Mouse (Mus musculus) left cerebral cortex, adult 9 months (tissue): ENCODE measurements around the gene Sdhd.
A peak's percentile ranks its signal among the peaks of the same experiment; 100 is the strongest.

Experiments
- DNase-seq, 2 experiments: peaks; one replicate each; pipeline ENCODE4 v3.0.0; 2022; ENCODE audit warnings: low spot score in 2 of 2

Gene Sdhd

DNA sequence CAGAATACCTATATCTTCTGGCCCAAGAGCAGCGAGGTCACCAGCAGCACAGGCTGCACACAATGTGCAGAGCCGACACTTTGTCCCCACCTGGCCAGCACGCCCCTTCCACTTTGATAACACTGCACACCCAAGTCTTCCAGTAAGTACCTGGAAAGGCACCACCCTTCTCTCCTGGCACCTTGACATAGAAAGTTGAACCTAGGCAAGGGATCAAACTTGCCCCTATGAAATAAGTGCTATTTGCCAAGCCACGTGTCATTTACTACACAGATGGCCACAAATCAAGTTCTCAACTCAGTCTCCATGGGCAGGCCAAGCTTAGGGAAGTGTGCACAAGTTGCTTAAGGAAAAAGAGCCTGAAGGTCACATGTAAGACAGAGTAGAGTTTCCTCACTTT is 16.7 kb downstream of the Sdhd start:
- DNase-seq = no peak

DNA sequence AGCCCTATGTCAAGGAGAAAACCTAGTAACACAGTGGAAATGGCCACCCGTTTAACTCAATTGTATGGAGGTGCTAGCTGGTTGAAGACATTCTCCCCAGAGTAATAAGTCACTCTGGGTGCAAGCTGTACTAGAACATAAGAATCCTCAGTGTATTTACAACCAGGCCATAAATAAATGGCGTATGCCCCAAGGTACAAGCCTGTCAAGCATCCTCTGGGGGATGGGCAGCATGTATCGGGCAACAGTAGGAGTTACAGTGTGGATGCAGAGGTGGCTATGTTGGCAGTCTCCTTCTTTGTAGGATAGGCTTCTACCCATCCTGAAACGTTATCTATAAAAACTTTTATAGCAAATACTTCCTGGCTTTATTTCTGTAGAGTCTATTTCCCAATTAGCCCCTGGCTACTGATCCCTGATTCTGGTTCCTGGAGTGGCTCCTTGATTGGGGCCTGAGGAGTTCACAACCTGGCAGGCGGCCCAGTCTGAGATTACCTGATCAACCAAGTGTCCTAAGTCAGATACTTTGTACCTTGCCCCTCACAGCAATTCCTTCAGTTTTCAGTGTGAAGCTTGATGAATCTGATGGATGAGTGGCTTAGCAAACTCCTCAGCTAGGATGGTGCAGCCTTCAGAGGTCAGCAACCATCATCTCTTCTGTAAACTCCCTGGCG is 18.3 kb downstream of the Sdhd start:
- no peak for DNase-seq

DNA sequence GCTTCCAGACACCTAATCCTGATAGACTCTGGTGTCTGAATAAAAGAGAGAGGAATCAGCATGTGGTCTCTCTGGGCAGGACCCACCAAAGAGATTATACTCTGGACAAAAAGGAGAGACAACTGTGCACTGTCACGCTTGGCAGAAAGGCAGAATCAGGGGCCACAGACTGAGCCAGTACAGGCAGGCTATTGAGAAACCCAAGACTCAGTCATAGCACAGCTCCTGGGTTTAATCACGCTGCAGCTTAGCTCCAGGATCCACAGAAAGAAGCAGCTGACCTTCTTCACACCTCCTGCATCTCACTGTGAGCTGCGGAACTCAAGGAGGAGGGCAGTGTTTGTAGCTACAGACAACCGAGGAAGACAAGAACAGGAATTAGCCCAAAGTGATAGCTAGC is 23.2 kb downstream of the Sdhd start:
- no peak for DNase-seq

DNA sequence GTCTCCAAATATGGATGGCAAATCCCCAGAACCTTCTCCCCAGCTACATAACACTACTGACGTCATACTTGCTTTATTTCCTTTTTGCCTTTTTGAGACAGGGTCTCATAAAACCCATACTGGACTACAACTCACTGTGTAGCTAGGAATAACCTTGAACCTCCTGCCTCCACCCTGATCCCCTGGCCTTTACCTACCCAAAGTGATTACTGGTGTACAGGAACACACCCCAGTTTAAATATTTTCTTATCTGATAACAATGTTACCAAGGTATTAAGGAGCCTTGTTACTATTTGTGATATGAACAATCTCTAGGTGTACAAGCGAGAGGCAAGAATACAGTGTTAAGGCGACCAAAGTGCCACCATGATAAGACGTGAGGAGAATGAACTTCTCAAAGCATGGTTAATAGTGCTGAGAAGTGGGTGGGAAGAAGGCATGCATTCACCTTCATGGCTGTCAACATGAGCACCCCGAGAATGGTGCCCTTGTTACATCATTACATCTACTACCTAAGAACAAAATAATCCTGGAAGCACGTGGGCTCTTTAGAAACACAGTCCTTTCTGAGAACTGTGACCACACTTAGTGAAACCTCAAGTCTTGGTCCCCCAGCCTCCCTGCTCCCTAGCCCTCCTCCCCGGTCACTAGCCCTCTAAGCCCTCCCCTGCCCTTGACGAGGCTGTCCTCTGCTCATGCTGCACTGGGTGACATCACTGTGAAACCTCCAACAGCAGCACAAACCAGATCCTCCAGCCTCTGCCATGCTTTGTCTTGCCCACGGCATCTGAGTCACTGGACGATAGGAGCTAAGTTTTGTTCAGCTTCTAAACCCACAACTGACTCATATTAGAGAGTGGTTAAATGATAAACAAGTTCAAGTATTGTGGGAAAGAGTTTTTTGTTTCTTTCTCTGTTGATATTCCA is 33.8 kb downstream of the Sdhd start:
- no peak for DNase-seq

DNA sequence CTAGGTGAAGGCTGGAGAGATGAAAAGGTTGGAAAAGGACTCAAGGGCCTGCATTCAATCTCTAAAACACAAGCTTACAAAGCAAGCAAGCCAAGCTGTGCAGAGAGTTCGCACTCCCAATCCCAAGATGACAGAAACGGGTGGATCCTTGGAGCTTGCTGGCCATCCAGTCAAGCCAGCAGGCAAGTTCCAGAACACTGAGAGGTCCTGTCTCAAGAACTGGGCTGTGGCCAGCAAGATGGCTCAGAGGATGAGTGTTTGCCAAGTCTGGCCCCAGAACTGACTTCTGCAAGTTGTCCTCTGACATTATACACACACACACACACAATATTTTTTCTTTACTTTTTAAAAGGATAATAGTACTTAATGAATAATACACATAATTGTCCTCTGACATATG is 35.7 kb downstream of the Sdhd start:
- DNase-seq = no peak

DNA sequence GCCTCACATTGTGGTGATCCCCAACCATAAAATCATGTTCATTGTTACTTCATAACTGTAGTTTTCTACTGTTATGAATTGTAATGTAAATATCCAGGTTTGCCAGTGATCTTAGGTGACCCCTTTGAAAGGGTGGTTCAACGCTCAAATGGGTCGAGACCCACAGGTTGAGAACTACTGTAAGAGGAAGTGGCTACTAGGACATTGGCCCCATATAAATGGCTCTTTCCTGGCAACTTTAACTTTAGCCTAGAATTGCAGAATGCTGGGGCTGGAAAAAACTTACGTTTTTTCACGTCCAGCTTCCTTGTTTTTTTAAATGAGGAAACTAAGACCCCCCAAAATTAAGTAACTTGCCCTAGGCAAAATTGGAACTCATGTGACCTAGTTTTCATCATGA is 36.2 kb downstream of the Sdhd start:
- no peak for DNase-seq

DNA sequence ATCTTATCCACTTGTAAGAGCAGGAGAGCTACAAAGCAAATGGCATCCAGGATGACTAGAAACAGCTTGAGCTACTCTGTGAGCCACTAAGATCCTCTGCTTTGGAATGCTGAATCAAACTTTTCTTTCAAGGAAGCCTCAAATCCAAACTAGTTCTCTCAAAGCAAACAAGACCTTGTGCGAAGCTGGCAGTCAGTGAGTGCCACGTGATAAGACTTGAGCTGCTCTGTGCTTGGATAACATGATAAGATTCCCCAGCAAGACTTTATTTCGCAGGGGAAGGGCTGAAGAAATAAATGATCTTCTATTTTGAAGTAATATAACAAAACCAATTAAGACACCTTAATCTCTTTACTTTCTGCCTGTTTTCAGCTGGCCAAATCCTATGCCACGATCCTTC is 37.7 kb downstream of the Sdhd start:
- DNase-seq = no peak

DNA sequence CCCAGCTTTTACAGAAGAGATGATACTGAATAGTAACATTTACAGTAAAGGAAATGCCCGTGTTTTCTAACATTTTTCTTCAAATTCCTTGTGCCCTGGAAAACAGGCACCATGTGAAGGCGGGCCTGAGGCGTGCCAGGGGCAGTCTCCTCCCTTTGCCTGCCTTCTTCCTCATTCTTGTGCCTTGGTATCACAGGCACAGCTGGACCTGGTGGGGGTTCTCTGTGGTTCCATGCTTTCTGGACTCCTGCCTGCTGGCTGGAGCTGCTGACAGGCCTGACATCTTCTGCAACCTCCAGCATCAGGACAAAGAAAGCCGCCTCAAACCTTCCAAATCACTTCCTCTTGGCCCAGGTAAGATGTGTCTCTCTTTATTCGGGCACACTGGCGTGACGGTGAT is 38.4 kb downstream of the Sdhd start:
- no peak for DNase-seq

DNA sequence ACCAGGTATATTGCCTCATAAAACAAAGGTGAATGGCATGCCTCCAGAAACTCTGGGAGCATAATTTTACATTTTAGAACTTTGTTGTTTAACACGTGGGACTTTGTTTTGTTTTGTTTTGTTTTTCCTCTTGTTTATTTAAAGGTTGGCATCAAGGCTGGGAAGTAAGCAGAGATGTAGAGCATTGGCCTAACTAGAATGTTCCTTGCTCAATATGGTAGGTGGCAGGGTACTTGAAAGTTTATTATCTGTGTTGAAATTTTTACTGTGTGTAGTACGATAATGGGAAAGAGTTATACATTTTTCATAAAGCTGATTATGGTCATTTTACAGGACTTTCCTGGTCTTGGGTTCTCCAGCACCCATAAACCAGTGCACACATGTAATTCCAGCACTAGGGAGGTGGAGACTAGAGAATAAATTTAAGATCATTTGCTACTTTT is 41.7 kb downstream of the Sdhd start:
- no peak for DNase-seq

DNA sequence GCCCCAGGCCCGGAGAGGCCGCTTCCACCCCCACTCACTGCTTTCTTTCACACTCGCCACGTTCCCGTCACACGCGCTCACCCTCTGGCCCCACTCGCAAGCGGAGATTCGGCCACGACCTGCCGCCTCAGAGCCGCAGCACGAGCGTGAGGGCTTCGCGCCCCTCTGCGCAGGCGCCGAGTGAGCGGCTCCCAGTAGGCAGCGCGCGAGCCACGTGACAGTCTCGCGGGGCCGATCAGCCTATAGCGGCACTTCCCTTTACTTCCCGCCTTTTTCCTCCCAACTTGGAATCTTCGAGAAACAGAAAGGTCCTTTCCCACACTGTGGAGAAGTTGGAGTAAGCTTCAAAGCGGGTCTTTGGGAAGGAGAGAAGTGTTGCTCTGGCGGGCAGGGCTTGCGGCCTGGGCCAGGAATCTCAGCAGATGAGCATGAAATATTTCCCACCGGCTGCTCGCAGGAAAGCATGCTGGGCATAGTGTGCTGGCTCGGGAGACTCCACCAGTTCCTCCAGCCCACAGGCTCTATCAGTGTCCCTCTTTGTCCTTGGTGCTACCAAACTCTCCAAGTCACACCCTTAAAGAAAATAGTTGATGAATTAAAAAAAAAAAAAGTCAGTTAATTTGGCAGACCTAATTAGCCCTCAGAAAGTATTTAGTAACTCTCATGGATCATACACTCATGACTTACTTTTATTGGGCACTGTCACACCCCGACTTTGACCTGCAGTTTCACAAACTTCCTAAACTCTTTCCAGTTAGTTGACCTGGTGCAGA is 42.3 kb downstream of the Sdhd start, which contains the start of gene Tex12:
TSS of gene Tex12 (minus strand) at position 181 of the 773 bp plus-strand sequence.
- DNase-seq = no peak

DNA sequence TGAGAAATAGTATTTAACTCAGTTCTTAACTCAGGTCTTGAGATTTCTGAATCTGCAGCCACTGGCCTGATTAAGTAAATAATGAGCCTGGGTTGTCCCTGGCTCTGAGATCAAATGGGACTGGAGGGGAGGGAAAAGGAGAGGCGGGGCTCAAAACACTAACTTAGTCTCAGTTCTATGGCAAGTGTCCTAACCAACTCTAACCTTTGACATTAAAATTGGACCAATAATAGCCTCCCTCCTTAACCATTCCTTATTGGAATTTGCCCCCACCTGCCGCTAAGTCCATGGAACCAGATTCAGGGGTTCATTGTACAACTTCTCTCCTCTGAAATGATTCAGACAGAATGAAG is 48.5 kb downstream of the Sdhd start, which contains the start of gene Bco2:
TSS of gene Bco2 (minus strand) at position 88 of the 353 bp plus-strand sequence.
- DNase-seq = no peak

DNA sequence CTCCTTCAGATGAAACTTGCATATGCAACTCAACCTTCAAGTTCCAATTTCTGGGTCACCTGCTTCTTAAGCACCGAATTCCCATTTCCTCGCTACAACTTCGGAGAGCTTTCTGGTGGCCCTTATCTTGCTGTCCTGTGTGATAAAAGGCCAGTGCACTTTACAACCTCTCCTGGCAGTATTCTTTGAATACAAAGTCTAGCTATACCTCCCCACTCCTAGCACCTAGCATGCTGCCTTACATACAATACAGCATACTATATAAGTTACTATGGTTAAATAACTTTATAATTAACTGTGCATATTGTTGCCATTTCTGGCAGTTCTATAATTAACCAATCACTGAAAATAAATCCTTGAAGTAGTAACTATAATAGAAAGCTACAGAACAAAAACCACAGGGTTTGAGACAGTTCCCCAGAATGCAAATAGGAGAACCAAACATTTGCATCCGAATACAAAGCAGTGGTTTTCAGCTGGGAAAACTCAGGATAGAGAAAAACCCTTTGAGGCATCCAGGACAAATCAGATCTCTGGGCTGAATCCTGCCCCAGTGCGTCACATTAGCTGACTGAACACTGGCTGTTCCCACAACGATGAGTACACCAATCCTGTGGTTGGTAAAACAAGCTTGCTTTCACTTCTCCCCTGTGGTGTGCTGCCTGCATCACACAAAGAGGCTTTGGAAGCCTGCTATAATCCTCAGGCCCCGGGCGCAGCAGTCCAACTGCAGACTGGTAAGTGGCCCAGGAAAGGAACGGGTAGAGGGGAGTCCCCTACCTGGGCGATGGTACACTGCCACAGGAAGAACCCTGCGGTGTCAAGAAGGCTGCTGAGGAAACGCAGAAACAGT is 49.1 kb downstream of the Sdhd start, which contains the start of gene Il18:
TSS of gene Il18 (plus strand) at position 587 of the 853 bp plus-strand sequence.
- peak; percentile 62 to 77 for DNase-seq

DNA sequence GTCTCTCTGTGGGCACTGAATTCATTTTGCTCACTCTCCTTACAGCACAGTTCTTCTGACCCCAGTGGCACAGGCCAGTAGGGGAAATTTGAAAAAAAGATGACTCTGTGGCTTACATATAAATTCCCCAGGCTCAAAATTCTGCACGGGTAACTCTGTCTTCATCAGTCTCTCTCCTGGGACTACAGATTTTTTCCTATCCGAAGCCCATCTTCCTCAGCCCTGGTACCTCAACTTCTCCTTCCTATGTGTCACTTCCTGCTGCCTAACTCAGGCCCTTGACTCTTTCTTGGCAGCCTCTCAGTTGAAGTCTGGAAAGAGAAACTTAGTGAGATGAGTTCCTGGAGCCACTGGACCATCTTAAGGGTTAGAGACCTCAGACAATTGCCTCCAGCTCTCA is 50.1 kb downstream of the Sdhd start:
- DNase-seq = no peak

DNA sequence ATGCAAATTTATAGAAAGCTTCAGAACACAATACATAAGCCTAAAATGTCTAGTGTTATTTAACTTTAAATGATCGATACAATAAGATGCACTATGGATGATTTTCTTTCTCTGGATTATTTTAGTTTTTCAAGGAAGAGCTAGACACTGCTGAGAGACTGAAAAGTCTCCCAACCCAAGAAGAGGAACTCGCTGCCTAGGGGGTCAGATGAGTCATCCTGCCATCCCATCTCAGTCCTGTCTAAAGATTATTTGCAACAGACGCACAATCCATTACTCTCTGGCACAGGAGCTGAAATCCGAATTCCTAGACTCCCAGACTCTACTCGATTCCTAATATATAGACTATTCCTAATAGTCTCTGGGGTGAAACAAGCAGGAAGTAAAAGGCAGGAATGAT is 51.4 kb downstream of the Sdhd start:
- no peak for DNase-seq

DNA sequence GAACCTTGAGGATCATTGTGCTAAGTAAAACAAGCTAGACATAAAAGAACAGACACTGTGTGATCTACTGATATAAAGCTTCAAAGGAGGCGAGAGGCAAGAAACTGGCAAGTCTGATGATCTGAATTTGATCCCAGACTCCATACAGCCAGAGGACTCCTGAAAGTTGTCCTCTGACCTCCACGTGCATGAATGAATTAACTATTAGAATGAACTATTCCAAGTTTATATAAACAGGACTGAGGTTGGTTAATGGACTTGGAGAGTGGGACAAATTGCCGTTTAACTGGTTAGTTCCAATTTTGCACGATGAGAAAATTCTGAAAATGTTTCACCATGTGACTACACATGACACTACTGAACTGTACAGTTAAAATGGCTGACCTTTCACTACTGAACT is 54.7 kb downstream of the Sdhd start:
- no peak for DNase-seq

DNA sequence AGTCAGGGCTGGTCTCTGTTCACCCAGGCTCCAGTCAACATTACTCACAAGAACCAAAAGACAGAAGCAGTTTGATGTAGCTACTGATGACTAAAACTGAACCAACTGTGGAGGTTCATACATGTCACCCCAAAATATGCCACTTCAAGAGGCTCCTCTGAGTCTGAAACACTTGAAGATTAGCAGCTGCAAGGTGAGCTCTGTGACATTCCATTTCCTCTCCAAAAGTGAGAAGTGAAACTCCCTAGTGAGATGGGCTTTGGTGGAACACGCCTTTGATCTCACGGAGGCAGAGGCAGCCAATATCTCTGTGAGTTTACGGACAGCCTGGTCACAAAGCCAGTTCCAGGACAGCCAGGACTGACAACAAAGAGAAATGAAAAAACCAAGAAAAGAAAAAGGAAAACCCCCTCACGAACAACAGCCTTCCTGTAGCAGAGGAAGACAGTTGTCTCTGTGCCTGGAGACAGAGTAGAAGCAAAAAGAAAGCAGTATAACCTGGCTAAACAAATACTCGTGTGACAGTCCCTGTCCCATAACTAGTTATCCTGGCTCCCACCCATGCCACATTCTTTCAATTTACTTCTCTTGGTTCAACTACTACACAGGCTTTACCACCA is 55.6 kb downstream of the Sdhd start:
- DNase-seq = no peak
